Mouse (Mus musculus): ENCODE results near the gene Dip2a.

DNA sequence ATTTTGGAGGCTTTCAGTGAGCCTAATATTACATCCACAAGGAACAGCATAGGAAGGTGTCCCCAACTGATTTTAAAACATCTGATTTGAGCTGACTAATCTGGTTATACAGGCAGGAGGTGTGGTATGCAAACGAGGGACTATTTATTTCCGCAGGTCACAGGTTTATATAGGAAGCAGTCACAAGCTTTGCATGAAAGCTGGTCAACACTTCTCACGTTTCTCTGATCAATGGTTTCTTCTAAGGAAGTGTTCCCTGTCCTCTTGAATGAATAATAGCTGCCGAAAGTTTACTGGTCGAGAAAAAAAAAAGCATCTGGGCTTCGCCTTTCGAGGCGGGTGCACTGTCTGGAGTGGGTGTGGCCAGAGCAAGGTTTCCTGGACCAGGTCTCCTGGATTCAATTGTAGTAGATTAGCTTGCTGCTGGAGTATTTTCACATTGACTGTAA lies 976 bp upstream of the Dip2a start:
- TF ChIP-seq CTCF (IDR thresholded peaks at IDR 0.05; ENCODE audit: control insufficient read depth, insufficient read depth, insufficient read length) (no peak), CEBPB (IDR thresholded peaks at IDR 0.05; ENCODE audit: low read depth) (no peak), MAX (IDR thresholded peaks at IDR 0.05) (no peak), USF1 (IDR thresholded peaks at IDR 0.05; ENCODE audit: low read depth) (no peak), MYOG (IDR thresholded peaks at IDR 0.05; ENCODE audit: control insufficient read depth, extremely low read depth, insufficient read length) (no peak)

Measured in C2C12 (cell line).